Mouse (Mus musculus): ENCODE results near the gene Gsdme.

DNA sequence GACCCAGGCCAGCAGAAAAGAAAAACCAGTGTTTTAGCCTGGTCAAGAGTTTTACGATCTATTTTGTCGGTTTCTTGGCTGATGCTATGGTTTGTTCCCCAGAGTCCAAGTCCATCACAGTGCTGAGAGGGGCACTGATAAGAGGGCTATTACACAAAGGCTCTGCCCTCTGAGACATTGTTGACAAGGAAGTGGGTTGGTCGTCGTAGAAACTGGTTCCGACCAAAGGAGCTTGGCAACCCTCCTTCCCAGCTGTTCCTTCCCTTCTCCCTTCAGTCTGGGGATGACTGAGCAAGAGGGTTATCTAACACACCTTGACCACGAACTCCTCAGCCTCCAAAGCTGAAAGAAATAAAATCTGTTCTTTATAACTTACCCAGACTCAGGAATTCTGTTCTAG is at the start of gene Gsdme:
- TF ChIP-seq CTCF (IDR thresholded peaks at IDR 0.05; ENCODE audit: low read depth) (no peak), EP300 (IDR thresholded peaks at IDR 0.05; ENCODE audit: low read depth) (no peak)

Data from liver, embryonic 14.5 days (tissue).